ENCODE assay signal across 14 mouse cellular contexts in genomic region chr3:32472191-32472900, GRCm38 (mm10). TPM values are rescaled to one million over a fixed set of nuclear protein-coding genes. Genes with fewer than 3 reads are reported as not detected.
DNase-seq lines count a peak whose midpoint lies in the region; ATAC-seq and TF ChIP-seq lines count a peak whose summit lies in the region.
"Had no signal": no experiment of that assay in that cellular context is flagged by ENCODE, and none has a peak within 500 bp of the region (broad histone marks: within the 10 kb centered on the region; RNA-seq: fewer than 3 reads in every experiment).

No protein-coding gene starts in this region.

- H3K27me3 ChIP-seq in hindbrain, embryonic 13.5 days: no peaks in the 10 kb centered on the region
- no peaks in the 10 kb centered on the region for H3K27me3 ChIP-seq in hindbrain, postnatal 0 days (ENCODE audit: insufficient read depth, low read length)
- H3K27me3 ChIP-seq in heart, embryonic 13.5 days (replicated peaks): no peaks in the 10 kb centered on the region
- H3K27me3 ChIP-seq in limb, embryonic 12.5 days: no peaks in the 10 kb centered on the region
- H3K27me3 ChIP-seq: embryonic facial prominence, embryonic 12.5 days; forebrain, embryonic 15.5 days had no signal

- H3K9me3 ChIP-seq in hindbrain, embryonic 13.5 days: no peaks in the 10 kb centered on the region
- H3K9me3 ChIP-seq in hindbrain, postnatal 0 days (ENCODE audit: low read length): no peaks in the 10 kb centered on the region
- no peaks in the 10 kb centered on the region for H3K9me3 ChIP-seq in heart, embryonic 13.5 days
- no peaks in the 10 kb centered on the region for H3K9me3 ChIP-seq in limb, embryonic 12.5 days
- H3K9me3 ChIP-seq: embryonic facial prominence, embryonic 12.5 days; forebrain, embryonic 15.5 days had no signal

- H3K36me3 ChIP-seq in hindbrain, embryonic 13.5 days: peaks cover 3% of the 10 kb centered on the region; the same call in 1 of the 2 replicates
- H3K36me3 ChIP-seq in hindbrain, postnatal 0 days (ENCODE audit: insufficient read depth, low read length): no peaks in the 10 kb centered on the region
- H3K36me3 ChIP-seq in heart, embryonic 13.5 days: peaks cover 3% of the 10 kb centered on the region; the same call in 1 of the 2 replicates
- no peaks in the 10 kb centered on the region for H3K36me3 ChIP-seq in limb, embryonic 12.5 days
- H3K36me3 ChIP-seq: embryonic facial prominence, embryonic 12.5 days; forebrain, embryonic 15.5 days had no signal

- no peak overlapping the region for H3K27ac ChIP-seq in hindbrain, embryonic 13.5 days
- H3K27ac ChIP-seq in hindbrain, postnatal 0 days: no peak overlapping the region
- H3K27ac ChIP-seq in heart, embryonic 13.5 days (replicated peaks): no peak overlapping the region
- H3K27ac ChIP-seq in limb, embryonic 12.5 days: peak overlapping the region; percentile 76
- H3K27ac ChIP-seq: embryonic facial prominence, embryonic 12.5 days; forebrain, embryonic 15.5 days had no signal

- H3K4me3 ChIP-seq in hindbrain, embryonic 13.5 days: no peak overlapping the region
- no peak overlapping the region for H3K4me3 ChIP-seq in hindbrain, postnatal 0 days (ENCODE audit: low read length)
- H3K4me3 ChIP-seq in heart, embryonic 13.5 days: no peak overlapping the region
- H3K4me3 ChIP-seq in limb, embryonic 12.5 days (replicated peaks): no peak overlapping the region
- H3K4me3 ChIP-seq: embryonic facial prominence, embryonic 12.5 days; forebrain, embryonic 15.5 days had no signal

- H3K9ac ChIP-seq in hindbrain, embryonic 13.5 days: no peak overlapping the region
- H3K9ac ChIP-seq in hindbrain, postnatal 0 days (replicated peaks; ENCODE audit: low read length): no peak overlapping the region
- no peak overlapping the region for H3K9ac ChIP-seq in heart, embryonic 13.5 days
- H3K9ac ChIP-seq in limb, embryonic 12.5 days (replicated peaks): no peak overlapping the region
- H3K9ac ChIP-seq: embryonic facial prominence, embryonic 12.5 days; forebrain, embryonic 15.5 days had no signal

- TF ChIP-seq CTCF in hindbrain, postnatal 0 days (IDR thresholded peaks at IDR 0.05; ENCODE audit: low read depth): no peak

- 77% methylated on average over 14 of the region's 14 CpGs for WGBS in hindbrain, embryonic 13.5 days
- 75% methylated on average over 14 of the region's 14 CpGs for WGBS in hindbrain, postnatal 0 days
- WGBS in heart, embryonic 13.5 days: 46% methylated on average over 14 of the region's 14 CpGs
- WGBS in limb, embryonic 12.5 days: 68% methylated on average over 14 of the region's 14 CpGs

- no peak overlapping the region for H3K4me2 ChIP-seq in hindbrain, embryonic 13.5 days
- no peak overlapping the region for H3K4me2 ChIP-seq in hindbrain, postnatal 0 days (ENCODE audit: low read depth, low read length)
- peak overlapping the region; percentile 38 for H3K4me2 ChIP-seq in heart, embryonic 13.5 days
- no peak overlapping the region for H3K4me2 ChIP-seq in limb, embryonic 12.5 days
- H3K4me2 ChIP-seq: embryonic facial prominence, embryonic 12.5 days; forebrain, embryonic 15.5 days had no signal

- 0 out of 2 replicates have a peak, but pooled peaks have one; percentile 33 for ATAC-seq in hindbrain, embryonic 13.5 days (ENCODE audit: low FRiP score)
- no peak for ATAC-seq in hindbrain, postnatal 0 days
- no peak for ATAC-seq in heart, embryonic 13.5 days (ENCODE audit: extremely low read depth, insufficient number of reproducible peaks, low FRiP score, low TSS enrichment)
- no peak for ATAC-seq in limb, embryonic 12.5 days (ENCODE audit: insufficient number of reproducible peaks, insufficient read depth, low FRiP score, low TSS enrichment, low read depth)
- ATAC-seq in megakaryocyte progenitor cell, adult 5-6 weeks (replicated peaks; ENCODE audit: poor library complexity): no peak
- ATAC-seq: forebrain, embryonic 15.5 days; inflammation-experienced regulatory T-cells, adult 6 months had no signal

- peaks cover 11% of the 10 kb centered on the region; the same call in 1 of the 2 replicates for H3K4me1 ChIP-seq in hindbrain, embryonic 13.5 days (replicated peaks)
- no peaks in the 10 kb centered on the region for H3K4me1 ChIP-seq in hindbrain, postnatal 0 days (ENCODE audit: insufficient read depth, low read length)
- peaks cover 21% of the 10 kb centered on the region for H3K4me1 ChIP-seq in heart, embryonic 13.5 days
- H3K4me1 ChIP-seq in limb, embryonic 12.5 days (replicated peaks): peaks cover 26% of the 10 kb centered on the region
- H3K4me1 ChIP-seq: forebrain, embryonic 15.5 days had no signal

- no peak for DNase-seq in hindbrain, postnatal 0 days (ENCODE audit: low spot score)
- peak; percentile 25 for DNase-seq in embryo, embryonic 10.5 days (ENCODE audit: low spot score)
- DNase-seq in thymus, postnatal 36 days: no peak
- no peak for DNase-seq in right cerebral cortex, postnatal 10 days (ENCODE audit: low spot score in 2 of 2)
- DNase-seq: spleen, adult 18-20 months; thymus, postnatal 14 days had no signal

RNA-seq across cellular contexts. Expression of gene Kcnmb3, which starts 19.7 kb away (rescaled TPM):
- 0.26 TPM in 1 of 2 replicates, not detected in the other for polyA plus RNA-seq in hindbrain, embryonic 13.5 days (2015; fragmentation: Nextera tagmentation; extraction: Ambion mirVana)
- not detected in 2 replicates for total RNA-seq in hindbrain, postnatal 0 days (2014; rRNA removed)
- polyA plus RNA-seq in hindbrain, postnatal 0 days (2015; fragmentation: Nextera tagmentation; extraction: Ambion mirVana): 0.10 TPM in 1 of 2 replicates, not detected in the other
- polyA plus RNA-seq in heart, embryonic 13.5 days (2015; fragmentation: Nextera tagmentation; extraction: Ambion mirVana): 0.08 and 0.11 TPM in 2 replicates
- 0.20 TPM in 2 replicates for polyA plus RNA-seq in limb, embryonic 12.5 days (2016; fragmentation: Nextera tagmentation; extraction: Ambion mirVana)
- not detected in 2 replicates for total RNA-seq in megakaryocyte progenitor cell, adult 5-6 weeks (2015)
- not detected in 2 replicates for total RNA-seq in megakaryocyte progenitor cell, adult 5-6 weeks (2017)
- polyA plus RNA-seq: brain, embryonic 14.5 days had no signal

RNA-seq across cellular contexts. Expression of gene Zfp639, which starts 37.7 kb away (rescaled TPM):
- 37.4 and 37.6 TPM in 2 replicates for polyA plus RNA-seq in hindbrain, embryonic 13.5 days (2015; fragmentation: Nextera tagmentation; extraction: Ambion mirVana)
- total RNA-seq in hindbrain, postnatal 0 days (2014; rRNA removed): 50.9 and 51.3 TPM in 2 replicates
- 36.3 and 37.8 TPM in 2 replicates for polyA plus RNA-seq in hindbrain, postnatal 0 days (2015; fragmentation: Nextera tagmentation; extraction: Ambion mirVana)
- 23.7 and 28.5 TPM in 2 replicates for polyA plus RNA-seq in heart, embryonic 13.5 days (2015; fragmentation: Nextera tagmentation; extraction: Ambion mirVana)
- polyA plus RNA-seq in limb, embryonic 12.5 days (2016; fragmentation: Nextera tagmentation; extraction: Ambion mirVana): 44.8 and 48.3 TPM in 2 replicates
- total RNA-seq in megakaryocyte progenitor cell, adult 5-6 weeks (2015): 55.2 and 56.9 TPM in 2 replicates
- 43.1 and 49.9 TPM in 2 replicates for total RNA-seq in megakaryocyte progenitor cell, adult 5-6 weeks (2017)

RNA-seq across cellular contexts. Expression of gene Mfn1, which starts 56.9 kb away (rescaled TPM):
- 39.2 and 43.7 TPM in 2 replicates for polyA plus RNA-seq in hindbrain, embryonic 13.5 days (2015; fragmentation: Nextera tagmentation; extraction: Ambion mirVana)
- 43.2 and 45.9 TPM in 2 replicates for total RNA-seq in hindbrain, postnatal 0 days (2014; rRNA removed)
- polyA plus RNA-seq in hindbrain, postnatal 0 days (2015; fragmentation: Nextera tagmentation; extraction: Ambion mirVana): 46.9 and 47.0 TPM in 2 replicates
- 53.2 and 58.9 TPM in 2 replicates for polyA plus RNA-seq in heart, embryonic 13.5 days (2015; fragmentation: Nextera tagmentation; extraction: Ambion mirVana)
- polyA plus RNA-seq in limb, embryonic 12.5 days (2016; fragmentation: Nextera tagmentation; extraction: Ambion mirVana): 42.8 and 44.3 TPM in 2 replicates
- total RNA-seq in megakaryocyte progenitor cell, adult 5-6 weeks (2015): 15.7 and 31.2 TPM in 2 replicates
- 34.1 and 60.3 TPM in 2 replicates for total RNA-seq in megakaryocyte progenitor cell, adult 5-6 weeks (2017)
